In the genomic region with DNA sequence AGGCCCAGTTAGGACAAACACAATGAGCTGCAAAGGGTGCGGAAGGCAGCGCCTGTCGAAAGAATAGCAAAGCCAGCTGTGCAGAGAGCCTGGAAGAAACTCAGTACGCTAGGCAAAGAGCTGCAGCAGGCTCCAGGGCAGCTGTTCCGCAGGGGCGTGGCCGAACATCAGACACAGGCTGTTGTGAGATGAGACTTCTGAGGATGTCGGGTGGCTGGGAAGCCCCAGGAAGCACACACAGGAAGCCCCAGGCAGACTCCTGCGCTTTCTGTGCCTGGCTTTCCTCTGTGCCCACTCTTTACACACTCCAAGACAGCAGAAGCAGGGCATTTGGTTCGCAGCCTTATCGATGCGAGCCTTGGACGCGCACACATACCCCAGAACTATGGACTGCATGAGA, we compare ENCODE assay signal across 7 mouse cellular contexts. TPM values are rescaled to one million over a fixed set of nuclear protein-coding genes. Genes with fewer than 3 reads are reported as not detected.
A peak's percentile ranks its signal among the peaks of the same experiment; 100 is the strongest.
DNase-seq lines count a peak whose midpoint lies in the region; ATAC-seq lines count a peak whose summit lies in the region.

No protein-coding gene starts in this region.

- peaks cover 10% of the 10 kb centered on the region for H3K4me1 ChIP-seq in heart, embryonic 10.5 days
- H3K4me1 ChIP-seq in limb, embryonic 12.5 days (replicated peaks): no peaks in the 10 kb centered on the region; the same call in 1 of the 2 replicates
- no peaks in the 10 kb centered on the region for H3K4me1 ChIP-seq in neural tube, embryonic 15.5 days

- peaks cover 23% of the 10 kb centered on the region for H3K27me3 ChIP-seq in heart, embryonic 10.5 days (ENCODE audit: insufficient read depth, poor library complexity, severe bottlenecking)
- peaks cover 29% of the 10 kb centered on the region; the same call in 1 of the 2 replicates for H3K27me3 ChIP-seq in limb, embryonic 12.5 days
- 0 out of 2 replicates have a peak, but pooled peaks cover 4% of the 10 kb centered on the region for H3K27me3 ChIP-seq in neural tube, embryonic 15.5 days (replicated peaks)

- H3K36me3 ChIP-seq in heart, embryonic 10.5 days: no peaks in the 10 kb centered on the region
- no peaks in the 10 kb centered on the region for H3K36me3 ChIP-seq in limb, embryonic 12.5 days
- H3K36me3 ChIP-seq in neural tube, embryonic 15.5 days: no peaks in the 10 kb centered on the region

- peak overlapping the region; percentile 14; the same call in 1 of the 2 replicates for H3K9ac ChIP-seq in limb, embryonic 12.5 days (replicated peaks)
- H3K9ac ChIP-seq in neural tube, embryonic 15.5 days (replicated peaks): no peak overlapping the region

- H3K9me3 ChIP-seq in heart, embryonic 10.5 days: no peaks in the 10 kb centered on the region
- no peaks in the 10 kb centered on the region for H3K9me3 ChIP-seq in limb, embryonic 12.5 days
- no peaks in the 10 kb centered on the region for H3K9me3 ChIP-seq in neural tube, embryonic 15.5 days (replicated peaks)

- no peak overlapping the region for H3K27ac ChIP-seq in heart, embryonic 10.5 days
- H3K27ac ChIP-seq in limb, embryonic 12.5 days: 0 out of 2 replicates have a peak overlapping the region, but pooled peaks have one; percentile 23
- H3K27ac ChIP-seq in neural tube, embryonic 15.5 days (replicated peaks): no peak overlapping the region

- H3K4me3 ChIP-seq in heart, embryonic 10.5 days: peak overlapping the region; percentile 20; the same call in 1 of the 2 replicates
- peak overlapping the region; percentile 19 for H3K4me3 ChIP-seq in limb, embryonic 12.5 days (replicated peaks)
- H3K4me3 ChIP-seq in neural tube, embryonic 15.5 days (replicated peaks): no peak overlapping the region

- ATAC-seq in limb, embryonic 12.5 days (ENCODE audit: insufficient number of reproducible peaks, insufficient read depth, low FRiP score, low TSS enrichment, low read depth): peak; percentile 33; the same call in 1 of the 2 replicates
- ATAC-seq in neural tube, embryonic 15.5 days (ENCODE audit: low FRiP score): no peak
- ATAC-seq in erythroid progenitor cell, adult 5-6 weeks (replicated peaks; ENCODE audit: low FRiP score, poor library complexity, severe bottlenecking): no peak
- ATAC-seq in frontal cortex, adult (ENCODE audit: low TSS enrichment): no peak

- WGBS in heart, embryonic 10.5 days: 45% methylated on average over 14 of the region's 14 CpGs
- WGBS in limb, embryonic 12.5 days: 41% methylated on average over 14 of the region's 14 CpGs
- 52% methylated on average over 14 of the region's 14 CpGs for WGBS in neural tube, embryonic 15.5 days

- peak; percentile 66 for DNase-seq in R1 (ENCODE audit: low read depth, low spot score)
- peak; percentile 63 for DNase-seq in embryo, embryonic 11 days
- no peak for DNase-seq in heart, embryonic 10.5 days (ENCODE audit: low spot score)

- peak overlapping the region; percentile 45 for H3K4me2 ChIP-seq in limb, embryonic 12.5 days
- H3K4me2 ChIP-seq in neural tube, embryonic 15.5 days: peak overlapping the region; percentile 29

RNA-seq across cellular contexts. Expression of a gene that starts 17.4 kb away (rescaled TPM):
- 2.2 and 4.7 TPM in 2 replicates for polyA plus RNA-seq in heart, embryonic 10.5 days (2016; fragmentation: Nextera tagmentation; extraction: Ambion mirVana)
- 3.8 and 5.1 TPM in 2 replicates for polyA plus RNA-seq in limb, embryonic 12.5 days (2016; fragmentation: Nextera tagmentation; extraction: Ambion mirVana)
- 0.60 and 1.3 TPM in 2 replicates for polyA plus RNA-seq in neural tube, embryonic 15.5 days (2015; fragmentation: Nextera tagmentation; extraction: Ambion mirVana)
- not detected in 2 replicates for total RNA-seq in erythroid progenitor cell, adult 5-6 weeks (2015; ENCODE audit: low replicate concordance)
- total RNA-seq in erythroid progenitor cell, adult 5-6 weeks (2017; ENCODE audit: low replicate concordance): not detected in 2 replicates

RNA-seq across cellular contexts. Expression of a gene that starts 25.2 kb away (rescaled TPM):
- 157 and 286 TPM in 2 replicates for polyA plus RNA-seq in heart, embryonic 10.5 days (2016; fragmentation: Nextera tagmentation; extraction: Ambion mirVana)
- polyA plus RNA-seq in limb, embryonic 12.5 days (2016; fragmentation: Nextera tagmentation; extraction: Ambion mirVana): 38.0 and 38.5 TPM in 2 replicates
- 134 and 146 TPM in 2 replicates for polyA plus RNA-seq in neural tube, embryonic 15.5 days (2015; fragmentation: Nextera tagmentation; extraction: Ambion mirVana)
- 101 and 130 TPM in 2 replicates for total RNA-seq in erythroid progenitor cell, adult 5-6 weeks (2015; ENCODE audit: low replicate concordance)
- total RNA-seq in erythroid progenitor cell, adult 5-6 weeks (2017; ENCODE audit: low replicate concordance): 269 and 272 TPM in 2 replicates

RNA-seq across cellular contexts. Expression of a gene that starts 44.4 kb away (rescaled TPM):
- 0.76 and 0.95 TPM in 2 replicates for polyA plus RNA-seq in heart, embryonic 10.5 days (2016; fragmentation: Nextera tagmentation; extraction: Ambion mirVana)
- polyA plus RNA-seq in limb, embryonic 12.5 days (2016; fragmentation: Nextera tagmentation; extraction: Ambion mirVana): 0.71 and 1.1 TPM in 2 replicates
- 1.3 and 1.7 TPM in 2 replicates for polyA plus RNA-seq in neural tube, embryonic 15.5 days (2015; fragmentation: Nextera tagmentation; extraction: Ambion mirVana)
- total RNA-seq in erythroid progenitor cell, adult 5-6 weeks (2015; ENCODE audit: low replicate concordance): not detected in 2 replicates
- not detected in 2 replicates for total RNA-seq in erythroid progenitor cell, adult 5-6 weeks (2017; ENCODE audit: low replicate concordance)

RNA-seq across cellular contexts. Expression of a gene that starts 44.6 kb away (rescaled TPM):
- polyA plus RNA-seq in heart, embryonic 10.5 days (2016; fragmentation: Nextera tagmentation; extraction: Ambion mirVana): 32.8 and 36.0 TPM in 2 replicates
- 30.1 and 32.3 TPM in 2 replicates for polyA plus RNA-seq in limb, embryonic 12.5 days (2016; fragmentation: Nextera tagmentation; extraction: Ambion mirVana)
- 19.9 and 20.9 TPM in 2 replicates for polyA plus RNA-seq in neural tube, embryonic 15.5 days (2015; fragmentation: Nextera tagmentation; extraction: Ambion mirVana)
- total RNA-seq in erythroid progenitor cell, adult 5-6 weeks (2015; ENCODE audit: low replicate concordance): 16.2 and 37.7 TPM in 2 replicates
- total RNA-seq in erythroid progenitor cell, adult 5-6 weeks (2017; ENCODE audit: low replicate concordance): 2.5 and 9.5 TPM in 2 replicates
